Mouse (Mus musculus) hindbrain, embryonic 16.5 days (tissue): ENCODE data around the gene Pgghg. TPM values are rescaled to one million over a fixed set of nuclear protein-coding genes. Genes with fewer than 3 reads are reported as not detected.

Experiments
- ATAC-seq: fragments of 200-750 bp; cut with Nextera tagmentation; 2 replicates; pipeline ENCODE4 v1.8.0; 2017; ENCODE audit warnings: moderate TSS enrichment, moderate library complexity
- H3K27ac ChIP-seq: fragments of 300-500 bp; sonication (generic); 2 replicates; pipeline ENCODE4 v1.5.1; 2014; ENCODE audit warnings: low read depth, mild to moderate bottlenecking, control low read depth, low read length, moderate library complexity
- H3K27me3 ChIP-seq: fragments of 300-500 bp; sonication (generic); replicated peaks from 2 replicates; pipeline ENCODE4 v1.6.1; 2014; ENCODE audit warnings: low read length; ENCODE audit not compliant: control insufficient read depth, insufficient read depth
- H3K36me3 ChIP-seq: fragments of 300-500 bp; sonication (generic); 2 replicates; pipeline ENCODE4 v1.6.1; 2014; ENCODE audit warnings: mild to moderate bottlenecking, low read length, moderate library complexity, mixed read lengths; ENCODE audit not compliant: control insufficient read depth, insufficient read depth
- H3K4me1 ChIP-seq: fragments of 300-500 bp; sonication (generic); 2 replicates; pipeline ENCODE4 v1.6.1; 2014; ENCODE audit warnings: low read depth, low read length; ENCODE audit not compliant: control insufficient read depth, insufficient read depth
- H3K4me2 ChIP-seq: fragments of 300-500 bp; sonication (generic); 2 replicates; pipeline ENCODE4 v1.6.1; 2014; ENCODE audit warnings: mild to moderate bottlenecking, low read length, control low read depth, moderate library complexity
- H3K4me3 ChIP-seq: fragments of 300-500 bp; sonication (generic); 2 replicates; pipeline ENCODE4 v1.5.1; 2014; ENCODE audit warnings: mild to moderate bottlenecking, low read length, control low read depth, moderate library complexity
- H3K9ac ChIP-seq: fragments of 300-500 bp; sonication (generic); 2 replicates; pipeline ENCODE4 v1.6.1; 2014; ENCODE audit warnings: low read depth, mild to moderate bottlenecking, control low read depth, low read length, moderate library complexity
- H3K9me3 ChIP-seq: fragments of 300-500 bp; sonication (generic); 2 replicates; pipeline ENCODE4 v1.6.1; 2014; ENCODE audit warnings: mild to moderate bottlenecking, low read length, moderate library complexity; ENCODE audit not compliant: control insufficient read depth
- WGBS: fragments of 180-500 bp; shearing (Covaris S2); extraction: QIAGEN DNeasy Blood & Tissue Kit; methylation state at CpG from one replicate; pipeline ENCODE4 v1.1.7; 2014; 5-methylcytosine and 5-hydroxymethylcytosine counted together
- polyA plus RNA-seq: library from polyadenylated mRNA; unstranded; fragments of >200 nt; fragmentation: Nextera tagmentation; extraction: Ambion mirVana; gene quantifications from 2 replicates; pipeline ENCODE4 v1.2.1, GENCODE M21; 2015

The Pgghg gene
- polyA plus RNA-seq, 1 experiment from 2014 or later = 8.3 TPM

DNA sequence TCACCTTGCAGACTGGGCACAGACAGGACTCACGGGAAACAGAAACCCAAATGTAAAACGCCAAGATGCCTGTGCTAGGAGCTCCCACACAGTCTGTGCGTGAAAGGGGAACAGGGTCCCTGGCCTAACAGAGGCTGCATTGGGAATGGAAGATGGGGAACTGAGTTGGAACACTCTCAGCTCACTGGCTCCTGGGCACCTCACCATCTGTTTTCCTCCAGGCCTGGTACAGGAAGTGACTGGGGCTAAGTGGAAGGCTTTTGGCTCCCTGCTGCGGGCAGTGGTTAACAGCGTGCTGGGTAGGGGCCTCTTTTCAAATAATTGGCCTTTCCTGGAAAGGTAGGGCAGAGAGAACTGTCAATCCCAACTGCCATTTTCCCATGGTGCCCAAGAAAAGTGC is 49.4 kb downstream of the Pgghg start:
- Histone ChIP-seq H3K4me2 (no peak overlapping the region), H3K4me1 (no peaks in the 10 kb centered on the region), H3K27ac (no peak overlapping the region), H3K36me3 (no peaks in the 10 kb centered on the region), H3K9me3 (no peaks in the 10 kb centered on the region), H3K9ac (no peak overlapping the region), H3K27me3 (no peaks in the 10 kb centered on the region), H3K4me3 (no peak overlapping the region)
- WGBS = 75% methylated on average over 5 of the region's 5 CpGs
- no peak for ATAC-seq

DNA sequence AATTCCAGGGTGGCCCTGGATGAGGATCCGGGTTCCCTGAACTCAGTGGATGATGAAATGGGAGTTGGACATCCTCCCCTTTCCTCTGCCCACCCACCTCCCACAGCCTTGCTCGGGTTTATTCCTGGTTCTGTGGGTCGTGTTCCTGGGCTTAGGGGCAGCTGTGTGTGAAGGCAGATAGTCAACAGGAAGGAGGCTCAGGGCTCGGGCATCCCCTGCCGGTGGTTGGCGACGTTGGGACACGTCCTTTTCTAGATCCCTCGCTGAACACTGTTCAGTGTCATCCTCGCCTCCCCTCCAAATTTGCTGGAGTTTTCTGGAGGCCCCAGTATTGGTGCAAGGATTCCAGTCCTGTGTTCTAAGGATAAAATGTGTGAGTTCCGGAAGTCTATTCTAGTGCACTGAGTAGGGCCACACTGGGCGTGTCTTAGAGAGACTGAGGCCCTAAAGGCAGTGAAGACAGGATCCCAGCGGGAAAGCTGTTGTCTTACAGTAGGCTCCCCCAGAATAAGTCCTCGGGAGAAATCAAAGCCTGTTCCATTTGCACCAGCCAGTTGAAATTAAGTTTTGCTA is 50.0 kb downstream of the Pgghg start:
- no peak overlapping the region for H3K9ac ChIP-seq
- no peak for ATAC-seq
- H3K9me3 ChIP-seq = no peaks in the 10 kb centered on the region
- H3K4me3 ChIP-seq = no peak overlapping the region
- no peak overlapping the region for H3K4me2 ChIP-seq
- no peaks in the 10 kb centered on the region for H3K4me1 ChIP-seq
- no peak overlapping the region for H3K27ac ChIP-seq
- 85% methylated on average over 14 of the region's 14 CpGs for WGBS
- no peaks in the 10 kb centered on the region for H3K27me3 ChIP-seq
- H3K36me3 ChIP-seq = no peaks in the 10 kb centered on the region

Other genes with a start within 250 kb of the Pgghg start
- gene Olfr541, start 244.1 kb upstream of the Pgghg start, polyA plus RNA-seq = not detected in 2 replicates
- not detected in 2 replicates for gene Cyp2e1, start 177.7 kb upstream of the Pgghg start, polyA plus RNA-seq
- 0.60 and 0.89 TPM in 2 replicates for gene Syce1, start 153.5 kb upstream of the Pgghg start, polyA plus RNA-seq
- gene Zfp941, start 119.2 kb upstream of the Pgghg start, polyA plus RNA-seq = 28.8 and 32.3 TPM in 2 replicates
- not detected in 2 replicates for gene Urah, start 106.4 kb upstream of the Pgghg start, polyA plus RNA-seq
- not detected in 2 replicates for gene Scgb1c1, start 95.8 kb upstream of the Pgghg start, polyA plus RNA-seq
- gene Odf3, start 93.6 kb upstream of the Pgghg start, polyA plus RNA-seq = 0.21 and 0.29 TPM in 2 replicates
- 0.19 TPM in 1 of 2 replicates, not detected in the other for gene Gm45785, start 85.1 kb upstream of the Pgghg start, polyA plus RNA-seq
- 110 and 112 TPM in 2 replicates for gene Ric8a, start 84.4 kb upstream of the Pgghg start, polyA plus RNA-seq
- 37.5 and 47.5 TPM in 2 replicates for gene Bet1l, start 83.8 kb upstream of the Pgghg start, polyA plus RNA-seq
- gene Psmd13, start 59.4 kb upstream of the Pgghg start, polyA plus RNA-seq = 259 and 260 TPM in 2 replicates
- gene Sirt3, start 59.1 kb upstream of the Pgghg start, polyA plus RNA-seq = 60.8 and 70.6 TPM in 2 replicates
- 2.0 TPM in 1 of 2 replicates, not detected in the other for gene Cox8b, start 40.9 kb upstream of the Pgghg start, polyA plus RNA-seq
- 0.65 and 0.75 TPM in 2 replicates for gene Nlrp6, start 20.5 kb upstream of the Pgghg start, polyA plus RNA-seq
- gene Ifitm5, start 8.9 kb downstream of the Pgghg start, polyA plus RNA-seq = 0.49 and 1.7 TPM in 2 replicates
- gene Gm45717, start 14.5 kb downstream of the Pgghg start, polyA plus RNA-seq = not detected in 2 replicates
- gene Ifitm2, start 14.6 kb downstream of the Pgghg start, polyA plus RNA-seq = 182 and 202 TPM in 2 replicates
- gene Ifitm1, start 25.8 kb downstream of the Pgghg start, polyA plus RNA-seq = 15.2 and 19.4 TPM in 2 replicates
- 41.2 and 43.1 TPM in 2 replicates for gene Ifitm3, start 69.4 kb downstream of the Pgghg start, polyA plus RNA-seq
- gene Ifitm6, start 76.5 kb downstream of the Pgghg start, polyA plus RNA-seq = 0.83 and 1.3 TPM in 2 replicates
- not detected in 2 replicates for gene Gm17387, start 87.7 kb downstream of the Pgghg start, polyA plus RNA-seq
- 53.3 and 55.0 TPM in 2 replicates for gene B4galnt4, start 119.7 kb downstream of the Pgghg start, polyA plus RNA-seq
- 0.31 and 0.32 TPM in 2 replicates for gene Pkp3, start 136.8 kb downstream of the Pgghg start, polyA plus RNA-seq
- gene Sigirr, start 159.2 kb downstream of the Pgghg start, polyA plus RNA-seq = 3.2 and 3.3 TPM in 2 replicates
- 0.49 and 0.80 TPM in 2 replicates for gene Ano9, start 176.4 kb downstream of the Pgghg start, polyA plus RNA-seq
- 82.8 and 95.8 TPM in 2 replicates for gene Ptdss2, start 181.0 kb downstream of the Pgghg start, polyA plus RNA-seq
- gene Rnh1, start 231.5 kb downstream of the Pgghg start, polyA plus RNA-seq = 53.6 and 54.1 TPM in 2 replicates